Mouse (Mus musculus) lung, embryonic 14.5 days (tissue): ENCODE measurements around the gene Il2ra. TPM values are rescaled to one million over a fixed set of nuclear protein-coding genes. Genes with fewer than 3 reads are reported as not detected.
A peak's percentile ranks its signal among the peaks of the same experiment; 100 is the strongest.
"Not testable (repeated sequence)": the region's sequence is repeated elsewhere in the genome, so short reads cannot be mapped to it uniquely, and the experiment has no call there.

ENCODE experiments used
- ATAC-seq: fragments of 200-750 bp; cut with Nextera tagmentation; 2 replicates; pipeline ENCODE4 v1.8.0; 2017; ENCODE audit warnings: mild to moderate bottlenecking, moderate TSS enrichment, moderate library complexity; ENCODE audit not compliant: insufficient read depth
- DNase-seq: peaks from one replicate; pipeline ENCODE4 v3.0.0-alpha.2; 2015
- H3K27ac ChIP-seq: fragments of 300-500 bp; sonication (generic); 2 replicates; pipeline ENCODE4 v1.5.1; 2014; ENCODE audit warnings: low read depth, mild to moderate bottlenecking, moderate library complexity
- H3K27me3 ChIP-seq: fragments of 300-500 bp; sonication (generic); 2 replicates; pipeline ENCODE4 v1.6.1; 2014; ENCODE audit warnings: low read length, control low read depth; ENCODE audit not compliant: insufficient read depth
- H3K36me3 ChIP-seq: fragments of 300-500 bp; sonication (generic); 2 replicates; pipeline ENCODE4 v1.6.1; 2014; ENCODE audit warnings: control low read depth; ENCODE audit not compliant: insufficient read depth
- H3K4me1 ChIP-seq: fragments of 300-500 bp; sonication (generic); 2 replicates; pipeline ENCODE4 v1.6.1; 2014; ENCODE audit warnings: antibody characterized with exemption, control low read depth; ENCODE audit not compliant: insufficient read depth
- H3K4me2 ChIP-seq: fragments of 300-500 bp; sonication (generic); 2 replicates; pipeline ENCODE4 v1.6.1; 2014; ENCODE audit warnings: mild to moderate bottlenecking
- H3K4me3 ChIP-seq: fragments of 300-500 bp; sonication (generic); 2 replicates; pipeline ENCODE4 v1.5.1; 2014; ENCODE audit warnings: low read depth, low read length
- H3K9ac ChIP-seq: fragments of 300-500 bp; sonication (generic); 2 replicates; pipeline ENCODE4 v1.6.1; 2014
- H3K9me3 ChIP-seq: fragments of 300-500 bp; sonication (generic); 2 replicates; pipeline ENCODE4 v1.6.1; 2016; ENCODE audit warnings: low read depth, low read length, control low read depth
- CTCF ChIP-seq: IDR thresholded peaks from 2 replicates; pipeline ENCODE4 v1.5.1; 2016; ENCODE audit warnings: antibody characterized with exemption, low read depth
- WGBS: fragments of 180-500 bp; shearing (Covaris S2); extraction: QIAGEN DNeasy Blood & Tissue Kit; methylation state at CpG from one replicate; pipeline ENCODE4 v1.1.7; 2014; 5-methylcytosine and 5-hydroxymethylcytosine counted together
- polyA plus RNA-seq: library from polyadenylated mRNA; unstranded; fragments of >200 nt; fragmentation: Nextera tagmentation; extraction: Ambion mirVana; gene quantifications from 2 replicates; pipeline ENCODE4 v1.2.1, GENCODE M21; 2014

Il2ra gene
- polyA plus RNA-seq, result not detected in 2 replicates

GRCm38 (mm10) chr2:11642451-11642941 is at the start of gene Il2ra:
Gene Il2ra, plus strand, starts transcription at chr2:11642807.
- ATAC-seq (no peak), DNase-seq (no peak)
- Histone ChIP-seq H3K4me2 (no peak within 1 kb of the TSS), H3K9ac (no peak within 1 kb of the TSS), H3K27ac (no peak within 1 kb of the TSS), H3K27me3 (no peaks in the 10 kb centered on the region), H3K4me1 (no peaks in the 10 kb centered on the region), H3K36me3 (no peaks in the 10 kb centered on the region), H3K9me3 (no peaks in the 10 kb centered on the region), H3K4me3 (no peak within 1 kb of the TSS)
- TF ChIP-seq CTCF, result no peak
- WGBS, result 78% methylated on average over 3 of the region's 3 CpGs

DNA sequence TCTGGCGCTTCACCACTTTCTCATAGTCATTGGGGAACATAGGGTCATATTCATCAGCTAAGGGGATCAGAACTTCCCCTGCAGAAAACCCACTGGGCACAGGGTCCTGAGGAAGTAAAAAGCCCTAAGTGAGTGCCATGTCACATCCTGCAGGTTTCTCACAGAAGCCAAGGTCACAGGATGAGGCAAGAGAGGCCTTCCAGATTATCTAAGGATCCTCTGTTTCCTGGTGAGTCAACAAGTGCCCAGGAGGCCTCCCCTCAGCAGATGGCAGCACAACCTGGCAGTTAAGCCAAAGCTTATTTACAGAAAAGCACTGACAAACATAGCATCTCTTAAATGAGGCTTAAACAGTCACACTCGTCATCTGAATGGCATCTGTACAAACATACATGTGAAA is 45.9 kb upstream of the Il2ra start:
- Histone ChIP-seq H3K4me2 (no peak overlapping the region), H3K27me3 (no peaks in the 10 kb centered on the region), H3K36me3 (peaks cover 87% of the 10 kb centered on the region), H3K9ac (no peak overlapping the region), H3K27ac (no peak overlapping the region), H3K4me3 (no peak overlapping the region), H3K9me3 (no peaks in the 10 kb centered on the region), H3K4me1 (no peaks in the 10 kb centered on the region)
- DNase-seq (no peak), ATAC-seq (no peak)
- no peak for TF ChIP-seq CTCF
- 82% methylated on average over 2 of the region's 2 CpGs for WGBS

DNA sequence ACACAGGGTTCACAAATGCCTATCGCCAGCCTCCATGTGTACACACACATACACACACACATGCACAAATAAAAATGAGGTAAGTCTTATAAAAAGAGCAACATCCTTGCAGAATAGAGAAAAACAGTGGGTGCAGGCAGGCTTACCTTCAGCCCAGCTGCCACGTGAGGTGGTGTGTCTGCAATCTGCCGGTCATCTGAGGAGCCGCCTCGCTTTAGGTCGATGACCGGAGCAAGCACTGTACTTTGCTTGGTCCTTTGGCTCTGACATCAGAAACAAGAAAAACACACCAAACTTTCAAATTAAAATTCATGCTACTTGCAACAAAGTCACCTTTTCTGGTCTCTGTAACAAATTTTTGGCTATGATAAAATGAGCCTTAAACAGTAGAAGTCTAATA is 44.7 kb upstream of the Il2ra start:
- Histone ChIP-seq H3K36me3 (peaks cover 75% of the 10 kb centered on the region), H3K4me3 (no peak overlapping the region), H3K27me3 (no peaks in the 10 kb centered on the region), H3K9me3 (no peaks in the 10 kb centered on the region), H3K27ac (no peak overlapping the region), H3K4me2 (no peak overlapping the region), H3K9ac (no peak overlapping the region), H3K4me1 (0 out of 2 replicates have a peak, but pooled peaks cover 4% of the 10 kb centered on the region)
- TF ChIP-seq CTCF, result no peak
- WGBS, result 95% methylated on average over 7 of the region's 7 CpGs
- DNase-seq (no peak), ATAC-seq (no peak)

GRCm38 (mm10) chr2:11601795-11602194 is 40.8 kb upstream of the Il2ra start:
- H3K4me2 ChIP-seq, result peak overlapping the region; percentile 83
- H3K27ac ChIP-seq, result no peak overlapping the region
- H3K4me1 ChIP-seq, result 0 out of 2 replicates have a peak, but pooled peaks cover 4% of the 10 kb centered on the region
- peak overlapping the region; percentile 96 for H3K4me3 ChIP-seq
- 65% methylated on average over 6 of the region's 6 CpGs for WGBS
- ATAC-seq, result no peak
- peak overlapping the region; percentile 96 for H3K9ac ChIP-seq
- DNase-seq, result no peak
- no peaks in the 10 kb centered on the region for H3K27me3 ChIP-seq
- no peak for TF ChIP-seq CTCF
- H3K9me3 ChIP-seq, result no peaks in the 10 kb centered on the region
- peaks cover 43% of the 10 kb centered on the region for H3K36me3 ChIP-seq

DNA sequence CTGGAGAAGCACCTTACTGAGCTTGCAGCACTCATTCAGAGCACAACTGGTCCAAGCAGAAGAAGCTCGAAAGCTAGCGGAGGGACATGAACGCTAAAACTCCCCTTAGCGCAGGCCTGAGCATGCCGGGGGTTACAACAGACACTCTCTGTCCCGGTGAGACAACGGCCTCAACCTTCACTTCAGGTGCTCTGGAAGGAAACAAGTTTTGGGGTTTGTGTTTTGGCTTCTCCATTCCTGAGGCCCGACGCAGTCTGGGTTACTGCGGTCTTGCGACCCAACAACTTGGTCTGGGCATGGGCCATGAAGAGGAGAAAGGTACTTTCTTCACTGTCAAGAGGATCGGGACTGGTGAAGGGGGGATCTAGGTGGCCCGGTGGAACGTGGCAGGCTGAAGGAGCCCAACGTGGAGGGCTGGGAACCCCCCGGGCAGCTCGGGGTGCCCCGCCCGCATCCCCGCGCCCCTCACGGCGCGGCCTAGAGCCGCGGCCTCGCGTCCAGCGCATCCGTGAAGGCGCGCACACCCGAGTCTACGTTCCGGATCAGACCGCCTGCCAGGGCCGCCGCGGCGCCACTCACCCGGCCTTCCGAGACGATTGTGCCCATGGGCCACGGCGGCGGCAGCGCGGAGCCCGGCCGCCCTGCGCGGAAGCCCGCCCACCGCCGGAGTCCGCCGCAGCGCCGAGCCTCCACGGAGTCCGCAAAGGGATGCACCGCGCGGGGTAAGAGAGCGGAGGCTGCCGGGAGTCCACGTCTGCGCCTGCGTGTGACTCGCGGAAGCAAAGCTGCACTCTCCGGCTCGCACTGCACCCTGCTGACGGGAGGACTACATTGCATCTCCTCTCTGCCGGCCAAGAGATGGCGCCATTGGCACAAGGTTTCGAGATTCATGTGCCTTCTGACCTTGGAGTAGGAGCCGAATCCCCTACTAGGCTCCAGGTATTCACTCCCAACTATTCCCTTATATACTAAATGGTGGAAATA is 39.8 kb upstream of the Il2ra start:
- under 1% methylated on average over 77 of the region's 78 CpGs for WGBS
- Histone ChIP-seq H3K9ac (peak overlapping the region; percentile 96), H3K4me2 (peak overlapping the region; percentile 83), H3K27me3 (no peaks in the 10 kb centered on the region), H3K4me1 (0 out of 2 replicates have a peak, but pooled peaks cover 4% of the 10 kb centered on the region), H3K9me3 (no peaks in the 10 kb centered on the region), H3K4me3 (peak overlapping the region; percentile 96), H3K36me3 (peaks cover 33% of the 10 kb centered on the region), H3K27ac (peak overlapping the region; percentile 67; the same call in 1 of the 2 replicates)
- TF ChIP-seq CTCF, result peak; percentile 100
- ATAC-seq (peak; percentile 99), DNase-seq (peak; percentile 98)

GRCm38 (mm10) chr2:11604053-11604452 is 38.6 kb upstream of the Il2ra start, which contains the start of gene Rbm17:
Gene Rbm17, minus strand, starts transcription at chr2:11604153.
- TF ChIP-seq CTCF, result no peak
- Histone ChIP-seq H3K4me3 (peak within 1 kb of the TSS; percentile 96), H3K9ac (peak within 1 kb of the TSS; percentile 96), H3K4me1 (0 out of 2 replicates have a peak, but pooled peaks cover 4% of the 10 kb centered on the region), H3K4me2 (peak within 1 kb of the TSS; percentile 83), H3K9me3 (no peaks in the 10 kb centered on the region), H3K27ac (peak within 1 kb of the TSS; percentile 67; the same call in 1 of the 2 replicates), H3K36me3 (peaks cover 20% of the 10 kb centered on the region), H3K27me3 (no peaks in the 10 kb centered on the region)
- no peak for ATAC-seq
- DNase-seq, result no peak
- 83% methylated on average over 5 of the region's 5 CpGs for WGBS

GRCm38 (mm10) chr2:11604911-11605310 is 37.7 kb upstream of the Il2ra start:
- no peak for TF ChIP-seq CTCF
- no peak for DNase-seq
- H3K9ac ChIP-seq, result no peak overlapping the region
- ATAC-seq, result no peak
- H3K9me3 ChIP-seq, result no peaks in the 10 kb centered on the region
- H3K4me3 ChIP-seq, result no peak overlapping the region
- 0 out of 2 replicates have a peak, but pooled peaks cover 4% of the 10 kb centered on the region for H3K4me1 ChIP-seq
- H3K36me3 ChIP-seq, result peaks cover 14% of the 10 kb centered on the region
- no peaks in the 10 kb centered on the region for H3K27me3 ChIP-seq
- no peak overlapping the region for H3K27ac ChIP-seq
- H3K4me2 ChIP-seq, result no peak overlapping the region

- not testable (repeated sequence) for H3K9ac ChIP-seq, H3K4me2 ChIP-seq, H3K27me3 ChIP-seq, H3K27ac ChIP-seq, H3K4me1 ChIP-seq, DNase-seq, ATAC-seq, H3K4me3 ChIP-seq, H3K36me3 ChIP-seq, H3K9me3 ChIP-seq
- WGBS, result 83% methylated on average over 4 of the region's 4 CpGs
These were observed 35.9 kb upstream of the Il2ra start for GRCm38 (mm10) chr2:11606718-11607117.

- 83% methylated on average over 6 of the region's 6 CpGs for WGBS
- not testable (repeated sequence) for DNase-seq
These were observed 29.7 kb upstream of the Il2ra start for GRCm38 (mm10) chr2:11612939-11613338.

More at GRCm38 (mm10) chr2:11612939-11613338, 29.7 kb upstream of the Il2ra start:
- H3K4me1 ChIP-seq, H3K9me3 ChIP-seq, H3K9ac ChIP-seq, ATAC-seq, H3K36me3 ChIP-seq, H3K27me3 ChIP-seq, H3K27ac ChIP-seq, H3K4me3 ChIP-seq, H3K4me2 ChIP-seq: not testable (repeated sequence)
